Mouse (Mus musculus) erythroblast, adult 5-6 weeks (primary cell): ENCODE results near the gene Hacd1. TPM values are rescaled to one million over a fixed set of nuclear protein-coding genes. Genes with fewer than 3 reads are reported as not detected.

Experiments used
- ATAC-seq: replicated peaks from 2 replicates; pipeline ENCODE4 v1.8.0; 2016; ENCODE audit warnings: moderate number of reproducible peaks, mild to moderate bottlenecking, moderate TSS enrichment, inconsistent platforms; ENCODE audit not compliant: poor library complexity, low FRiP score, severe bottlenecking
- total RNA-seq, 2 experiments: library from RNA; stranded (forward) in 1 of 2; stranded (reverse) in 1 of 2; fragments of 150-400 nt in 1 of 2; fragments of 200-764, 138-1000 nt in 1 of 2; gene quantifications; 2 replicates each; pipeline versions ENCODE4 v1.2.3 to v1.2.4; 2015 to 2017; ENCODE audit warnings: low replicate concordance in 2 of 2

The Hacd1 gene
- total RNA-seq, 2 experiments from 2014 or later, result 5.0 to 8.4 TPM

- no peak for ATAC-seq
These were observed 14.7 kb downstream of the Hacd1 start for GRCm38 (mm10) chr2:14041249-14041648.

- ATAC-seq, result no peak
These were observed 36.7 kb downstream of the Hacd1 start for GRCm38 (mm10) chr2:14019228-14019627.

- no peak for ATAC-seq
These were observed 50.8 kb downstream of the Hacd1 start for GRCm38 (mm10) chr2:14005121-14005520.

- no peak for ATAC-seq
These were observed 95.8 kb downstream of the Hacd1 start for GRCm38 (mm10) chr2:13960136-13960535.

GRCm38 (mm10) chr2:13956463-13956862 is 99.5 kb downstream of the Hacd1 start:
- no peak for ATAC-seq

GRCm38 (mm10) chr2:13938118-13938517 is 117.8 kb downstream of the Hacd1 start:
- ATAC-seq, result no peak

GRCm38 (mm10) chr2:13935343-13935742 is 120.6 kb downstream of the Hacd1 start:
- ATAC-seq, result no peak

DNA sequence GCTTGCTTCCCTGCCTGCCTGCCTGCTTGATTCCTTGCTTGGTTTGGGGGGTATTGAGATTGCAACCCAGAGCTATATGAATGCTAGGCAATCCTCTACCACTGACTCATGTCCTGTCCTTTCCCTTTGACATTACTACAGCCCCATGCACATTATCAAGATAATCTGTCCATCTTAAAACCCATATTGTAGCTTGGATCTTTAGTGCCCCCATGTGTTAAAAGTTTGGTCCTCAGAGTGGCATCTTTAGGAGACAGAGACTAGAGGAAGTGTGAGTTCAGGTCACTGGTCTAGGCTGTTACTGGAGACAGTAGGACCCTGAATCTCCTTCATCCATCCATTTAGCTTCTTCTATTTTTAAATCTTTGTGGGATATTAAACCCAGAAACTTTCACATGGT is 123.7 kb downstream of the Hacd1 start:
- no peak for ATAC-seq

GRCm38 (mm10) chr2:13930724-13931123 is 125.2 kb downstream of the Hacd1 start:
- no peak for ATAC-seq

- ATAC-seq, result no peak
These were observed 167.4 kb downstream of the Hacd1 start for GRCm38 (mm10) chr2:13888568-13888967.

DNA sequence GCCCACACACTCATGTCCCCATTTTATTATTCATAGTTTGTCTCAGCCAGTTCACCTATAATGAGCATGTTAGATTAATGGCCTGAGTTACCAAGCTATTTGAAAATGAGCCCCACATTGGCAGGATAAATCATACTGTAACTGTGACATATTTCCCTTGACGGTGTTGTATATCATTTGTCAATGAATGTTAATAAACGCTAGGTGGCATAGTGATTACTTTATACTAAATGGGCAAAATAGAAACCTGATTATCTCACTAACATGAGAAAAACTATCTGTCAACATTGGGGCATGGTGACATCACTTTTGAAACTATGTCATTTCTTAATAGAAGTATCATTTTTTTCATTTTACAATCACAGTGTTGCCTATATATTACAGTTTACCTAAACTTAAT is 198.5 kb downstream of the Hacd1 start:
- no peak for ATAC-seq

- ATAC-seq, result no peak
These were observed 200.4 kb downstream of the Hacd1 start for GRCm38 (mm10) chr2:13855510-13855909.

- no peak for ATAC-seq
These were observed 219.6 kb downstream of the Hacd1 start for GRCm38 (mm10) chr2:13836310-13836709.

GRCm38 (mm10) chr2:13834989-13835388 is 220.9 kb downstream of the Hacd1 start:
- ATAC-seq, result no peak

DNA sequence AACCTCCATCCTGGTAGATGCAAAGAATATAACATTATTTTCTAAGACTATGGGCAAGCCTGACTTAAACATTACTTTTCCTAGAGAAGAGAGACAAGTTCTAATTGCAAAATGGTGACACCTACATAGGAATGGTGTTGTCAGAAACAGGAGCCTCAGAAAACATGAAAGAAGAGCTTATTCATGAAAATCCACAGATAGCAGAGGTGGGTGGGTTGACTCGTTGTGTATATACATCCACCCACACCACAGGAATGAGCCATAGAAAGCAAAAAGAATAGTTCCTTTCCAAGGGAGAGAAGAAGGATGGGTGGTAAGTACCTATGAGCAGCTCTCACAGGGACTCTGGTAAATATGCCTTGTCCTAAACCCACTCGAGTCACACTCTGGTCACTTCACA is 239.3 kb downstream of the Hacd1 start:
- no peak for ATAC-seq

GRCm38 (mm10) chr2:13808593-13808992 is 247.3 kb downstream of the Hacd1 start:
- no peak for ATAC-seq

GRCm38 (mm10) chr2:13808008-13808407 is 247.9 kb downstream of the Hacd1 start:
- ATAC-seq, result no peak

- ATAC-seq, result no peak
These were observed 249.8 kb downstream of the Hacd1 start for GRCm38 (mm10) chr2:13806120-13806519.

- no peak for ATAC-seq
These were observed 255.3 kb downstream of the Hacd1 start for GRCm38 (mm10) chr2:13800639-13801038.
